Mouse (Mus musculus) ZHBTc4 (cell line): ENCODE measurements around the gene Rab36.

ENCODE experiments used
- DNase-seq: peaks from one replicate; pipeline ENCODE4 v3.0.0-alpha.2; 2011; ENCODE audit warnings: low read depth, low spot score

The Rab36 gene

GRCm38 (mm10) chr10:75068624-75069328 lies 31.9 kb downstream of the Rab36 start:
- no peak for DNase-seq

- DNase-seq: no peak
Measured at GRCm38 (mm10) chr10:75070281-75070976, 33.6 kb downstream of the Rab36 start.

- no peak for DNase-seq
Measured at GRCm38 (mm10) chr10:75075665-75076064, 38.8 kb downstream of the Rab36 start.

GRCm38 (mm10) chr10:75078174-75079128 lies 41.6 kb downstream of the Rab36 start:
- DNase-seq: no peak

- DNase-seq: no peak
Measured at GRCm38 (mm10) chr10:75085330-75085729, 48.5 kb downstream of the Rab36 start.

GRCm38 (mm10) chr10:75088471-75088870 lies 51.6 kb downstream of the Rab36 start:
- DNase-seq: no peak

GRCm38 (mm10) chr10:75091478-75092152 lies 54.8 kb downstream of the Rab36 start:
- DNase-seq: no peak

GRCm38 (mm10) chr10:75093252-75093987 lies 56.6 kb downstream of the Rab36 start:
- DNase-seq: peak; percentile 19

- no peak for DNase-seq
Measured at GRCm38 (mm10) chr10:75094338-75094737, 57.5 kb downstream of the Rab36 start.

GRCm38 (mm10) chr10:75095216-75095615 lies 58.4 kb downstream of the Rab36 start:
- DNase-seq: no peak

- DNase-seq: no peak
Measured at GRCm38 (mm10) chr10:75098446-75099183, 61.8 kb downstream of the Rab36 start.

GRCm38 (mm10) chr10:75100298-75100697 lies 63.4 kb downstream of the Rab36 start:
- DNase-seq: peak; percentile 36

- DNase-seq: no peak
Measured at GRCm38 (mm10) chr10:75103502-75103901, 66.6 kb downstream of the Rab36 start.
